Mouse (Mus musculus) Patski (cell line): Measurements from ENCODE around the gene Zfp871. TPM values are rescaled to one million over a fixed set of nuclear protein-coding genes. Genes with fewer than 3 reads are reported as not detected.

Experiments used
- ATAC-seq: fragments of 100-300 bp; one replicate; pipeline ENCODE4 v1.8.0; 2021
- CTCF ChIA-PET: fragments of 350-600 bp; sonication (Branson Sonifier 250); formaldehyde crosslinking; loops from one replicate; lab custom pipeline; 2022; ENCODE audit warnings: inconsistent platforms; lab: Charles Lee
- POLR2A ChIA-PET: fragments of 350-600 bp; sonication (Branson Sonifier 250); formaldehyde crosslinking; loops from one replicate; lab custom pipeline; 2022; ENCODE audit warnings: antibody characterized with exemption, inconsistent platforms; lab: Charles Lee
- DNase-seq: peaks from one replicate; pipeline ENCODE4 v3.0.0-alpha.2; 2011; ENCODE audit warnings: low read depth, low spot score
- H3K27me3 ChIP-seq: fragments of 371-371 bp; one replicate; pipeline ENCODE4 v1.5.1; 2021
- CTCF ChIP-seq: fragments of 100-300 bp; IDR thresholded peaks from one replicate; pipeline ENCODE4 v1.5.1; 2021
- in situ Hi-C: fragments of 300-500 bp; cut with MboI; formaldehyde crosslinking; loops from 3 replicates; pipeline ENCODE4 v1.11.1; 2018; ENCODE audit warnings: low pct_unique_long_range_greater_than_20kb, mixed read lengths
- polyA plus RNA-seq: library from polyadenylated mRNA; unstranded; gene quantifications from one replicate; pipeline ENCODE4 v1.2.3, GENCODE M21; 2021

Gene Zfp871
- 18.3 TPM for polyA plus RNA-seq

DNA sequence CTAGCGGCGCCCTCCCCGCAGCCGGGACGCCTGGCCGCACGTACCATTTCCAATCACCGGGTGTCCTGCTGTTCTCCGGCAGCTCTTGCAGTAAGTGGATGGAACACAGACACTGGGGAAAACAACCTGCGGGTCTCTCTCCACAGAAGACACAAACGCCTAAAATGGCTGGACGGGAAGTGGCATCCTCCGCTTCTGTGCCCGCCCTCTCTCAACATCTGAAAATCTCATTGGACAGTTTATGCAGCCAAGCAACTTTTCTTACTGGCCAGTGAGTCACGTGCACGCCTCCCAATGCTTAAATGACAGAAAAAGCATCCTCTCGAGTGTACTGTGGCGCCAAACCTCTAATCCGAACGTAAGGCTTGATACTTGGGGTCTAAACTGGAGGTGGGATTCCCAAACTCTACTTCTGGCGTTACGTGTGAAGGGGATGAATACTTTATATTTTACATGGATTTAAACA, at the start of gene Zfp871:
Zfp871 (minus strand) TSS at position 194 of the 466 bp plus-strand sequence.
- POLR2A ChIA-PET, result no interaction called here
- CTCF ChIA-PET, result no interaction called here
- ATAC-seq (peak; percentile 96), DNase-seq (peak; percentile 71)
- H3K27me3 ChIP-seq, result no peaks in the 10 kb centered on the region
- no peak for TF ChIP-seq CTCF
- in situ Hi-C loops, result no loop called here

DNA sequence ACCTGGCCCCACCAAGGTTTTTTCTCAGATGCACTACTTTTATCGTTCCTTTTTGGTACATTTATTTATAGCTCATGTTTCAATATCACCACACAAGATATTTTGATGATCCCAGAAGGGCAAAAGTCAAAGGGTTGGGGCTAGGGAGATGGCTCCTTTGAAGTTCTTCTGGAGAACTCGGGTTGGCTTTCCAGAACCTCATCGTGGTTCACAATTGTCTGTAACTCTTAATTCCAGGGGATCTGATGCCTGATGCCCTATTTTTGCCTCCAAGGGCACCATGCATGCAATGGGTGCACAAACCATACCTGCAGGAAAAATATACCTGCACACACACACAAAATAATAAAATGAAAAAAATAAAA, 42.3 kb upstream of the Zfp871 start:
- TF ChIP-seq CTCF, result no peak
- DNase-seq (no peak), ATAC-seq (no peak)
- CTCF ChIA-PET, result no interaction called here
- in situ Hi-C loops, result no loop called here
- POLR2A ChIA-PET, result no interaction called here
- H3K27me3 ChIP-seq, result peaks cover 7% of the 10 kb centered on the region

DNA sequence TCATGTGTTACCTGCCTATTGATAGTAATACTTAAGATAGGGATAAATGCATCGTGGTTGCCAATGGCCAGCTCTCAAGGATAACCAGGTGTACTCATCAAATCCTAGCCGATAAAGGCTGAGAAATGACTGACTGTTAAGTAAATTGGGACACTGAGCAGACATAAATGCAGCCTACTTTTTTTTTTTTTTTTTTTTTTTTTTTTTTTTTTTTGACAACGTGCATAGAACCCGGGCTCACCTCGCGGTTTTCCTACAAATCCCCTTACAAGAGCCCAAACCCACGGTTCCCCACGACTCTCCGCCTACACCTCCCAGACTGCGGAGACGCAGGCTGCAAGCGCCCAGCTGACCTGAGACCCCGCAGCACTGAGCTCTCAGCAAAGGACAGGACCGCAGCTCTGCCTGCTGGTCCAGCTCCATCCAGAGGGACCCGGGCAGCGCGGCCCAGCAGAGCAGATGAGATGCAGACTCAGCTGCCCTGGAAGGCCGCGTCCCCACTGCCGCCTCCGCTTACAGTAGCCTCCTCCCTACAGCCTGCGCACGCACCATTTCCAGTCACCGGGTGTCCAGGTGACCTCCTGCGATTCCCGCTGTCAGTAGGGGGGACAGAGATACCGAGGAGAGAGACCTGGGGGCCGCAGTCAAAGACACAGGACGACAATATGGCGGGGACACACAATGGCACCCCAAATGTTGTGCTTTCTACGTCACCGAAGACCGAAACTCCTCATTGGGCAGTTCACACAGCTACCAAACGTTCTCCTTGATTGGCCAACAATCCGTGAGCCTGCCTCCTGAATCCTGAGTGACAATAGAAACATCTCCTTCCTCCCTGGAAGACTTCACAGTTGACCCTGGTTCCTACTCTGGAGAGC, 41.7 kb upstream of the Zfp871 start, which contains the start of gene Zfp799:
Zfp799 (minus strand) TSS at position 722 of the 878 bp plus-strand sequence.
- TF ChIP-seq CTCF, result no peak
- CTCF ChIA-PET, result interaction anchor here (1.2 kb wide), 1 partner anchor 16 kb away, joined by 3 read pairs; no protein-coding TSS in a partner anchor
- DNase-seq (peak; percentile 39), ATAC-seq (peak; percentile 99)
- POLR2A ChIA-PET, result interaction anchor here (0.7 kb wide), 2 partner anchors 124 to 724 kb away, joined by 3 to 6 read pairs; no protein-coding TSS in a partner anchor
- in situ Hi-C loops, result no loop called here
- peaks cover 7% of the 10 kb centered on the region for H3K27me3 ChIP-seq

DNA sequence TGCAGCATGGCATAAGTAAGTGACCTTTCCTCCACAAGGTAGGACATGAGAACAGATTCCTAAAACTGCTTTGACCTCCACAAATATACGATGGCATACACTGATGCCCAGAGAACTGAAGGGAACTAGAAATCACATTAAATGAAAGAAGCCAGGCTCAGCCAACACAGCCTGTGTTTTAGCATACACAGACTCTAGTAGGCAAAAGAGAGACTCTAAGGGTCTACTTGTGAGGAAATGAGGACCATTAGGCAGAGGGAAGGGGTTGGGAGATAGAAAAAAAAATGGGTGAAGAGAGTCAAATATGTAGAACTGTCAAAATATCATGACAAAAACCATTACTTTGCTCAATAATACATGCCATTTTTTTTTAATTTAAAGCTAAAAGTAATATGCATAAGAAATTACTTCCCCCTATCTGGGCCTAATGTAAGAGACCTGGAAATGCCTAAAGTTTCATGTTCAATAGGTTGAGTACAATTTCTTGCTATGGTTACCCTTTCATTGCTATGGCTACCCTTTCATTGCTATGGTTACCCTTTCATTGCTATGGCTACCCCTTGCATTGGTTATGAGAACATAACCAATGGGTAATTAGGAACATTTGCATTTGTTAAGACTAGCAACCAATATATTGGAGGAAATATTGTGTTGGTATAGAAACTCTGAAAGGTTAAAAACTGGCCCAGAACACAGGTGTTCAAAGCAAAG, 28.1 kb upstream of the Zfp871 start:
- DNase-seq, result no peak
- in situ Hi-C loops, result no loop called here
- CTCF ChIA-PET, result no interaction called here

GRCm38 (mm10) chr17:32814136-32814535, 26.0 kb upstream of the Zfp871 start:
- H3K27me3 ChIP-seq, result no peaks in the 10 kb centered on the region
- peak; percentile 35 for ATAC-seq
- no peak for DNase-seq
- ChIA-PET POLR2A (no interaction called here), CTCF (interaction anchor here (1.2 kb wide), 1 partner anchor 15 kb away, joined by 3 read pairs; no protein-coding TSS in a partner anchor)
- no peak for TF ChIP-seq CTCF
- in situ Hi-C loops, result no loop called here

More for the DNA sequence above, 28.1 kb upstream of the Zfp871 start:
- POLR2A ChIA-PET, result no interaction called here
- no peaks in the 10 kb centered on the region for H3K27me3 ChIP-seq
- no peak for ATAC-seq
- no peak for TF ChIP-seq CTCF

DNA sequence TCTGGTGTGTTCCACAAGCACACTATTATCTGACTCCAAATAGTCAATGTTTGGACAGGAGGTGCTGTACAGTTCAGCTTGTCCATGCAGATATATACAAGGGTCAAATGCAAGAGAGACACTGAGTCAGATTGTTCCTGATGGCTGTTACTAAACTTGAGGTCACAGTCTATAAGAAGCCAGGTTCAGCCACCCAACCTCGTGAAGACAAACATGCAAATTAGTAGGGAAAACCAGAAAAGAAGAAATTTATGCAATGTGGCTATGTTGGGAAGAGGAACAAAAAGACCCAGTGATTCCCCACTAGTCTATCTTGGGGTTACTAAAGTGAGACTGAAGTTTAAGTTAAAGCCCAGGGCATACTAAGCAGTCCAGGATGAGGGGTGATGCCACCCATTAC, 22.6 kb upstream of the Zfp871 start:
- in situ Hi-C loops, result no loop called here
- DNase-seq (no peak), ATAC-seq (no peak)
- CTCF ChIA-PET, result no interaction called here
- H3K27me3 ChIP-seq, result peaks cover under 1% of the 10 kb centered on the region
- no peak for TF ChIP-seq CTCF
- POLR2A ChIA-PET, result no interaction called here

GRCm38 (mm10) chr17:32809544-32810374, 21.7 kb upstream of the Zfp871 start, which contains the start of gene Zfp811:
TSS of gene Zfp811 (minus strand) at chr17:32809931.
- DNase-seq (no peak), ATAC-seq (no peak)
- no peak for TF ChIP-seq CTCF
- ChIA-PET CTCF (no interaction called here), POLR2A (interaction anchor here (0.6 kb wide), 1 partner anchor 196 kb away, joined by 3 read pairs; no protein-coding TSS in a partner anchor)
- in situ Hi-C loops, result no loop called here
- peaks cover 6% of the 10 kb centered on the region for H3K27me3 ChIP-seq

GRCm38 (mm10) chr17:32808921-32809320, 20.8 kb upstream of the Zfp871 start:
- DNase-seq (no peak), ATAC-seq (no peak)
- POLR2A ChIA-PET, result no interaction called here
- in situ Hi-C loops, result no loop called here
- peaks cover 10% of the 10 kb centered on the region for H3K27me3 ChIP-seq
- no peak for TF ChIP-seq CTCF
- CTCF ChIA-PET, result interaction anchor here (1.5 kb wide), 1 partner anchor 18 kb away, joined by 3 read pairs; no protein-coding TSS in a partner anchor

- no peaks in the 10 kb centered on the region for H3K27me3 ChIP-seq
- in situ Hi-C loops, result no loop called here
- POLR2A ChIA-PET, result no interaction called here
- DNase-seq (no peak), ATAC-seq (no peak)
- peak; percentile 20 for TF ChIP-seq CTCF
- CTCF ChIA-PET, result no interaction called here
Observed at GRCm38 (mm10) chr17:32789244-32789643, 1.2 kb upstream of the Zfp871 start.

DNA sequence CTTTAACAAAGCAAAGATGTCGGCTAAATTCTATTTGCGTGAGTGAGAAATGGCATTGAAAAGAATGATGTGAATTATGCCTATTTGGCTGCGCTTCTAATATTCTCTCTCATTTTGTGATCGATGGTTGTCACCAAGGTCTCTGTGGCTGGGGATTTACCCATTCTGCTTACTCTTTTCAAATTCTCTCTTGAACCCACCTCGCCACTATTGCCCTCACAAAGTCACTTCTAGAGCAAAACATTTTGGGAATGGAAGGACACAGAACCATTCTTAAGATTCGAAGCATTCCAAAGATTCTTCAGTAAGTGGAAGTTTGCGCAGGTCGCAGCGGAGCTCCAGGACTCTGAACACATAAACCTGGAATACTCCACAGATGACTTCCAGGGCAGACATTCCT, 489 bp upstream of the Zfp871 start:
- TF ChIP-seq CTCF, result no peak
- CTCF ChIA-PET, result no interaction called here
- POLR2A ChIA-PET, result no interaction called here
- DNase-seq (no peak), ATAC-seq (no peak)
- in situ Hi-C loops, result no loop called here
- H3K27me3 ChIP-seq, result no peaks in the 10 kb centered on the region
